Comparison of ENCODE assay signal across 19 mouse cellular contexts in the genomic region with DNA sequence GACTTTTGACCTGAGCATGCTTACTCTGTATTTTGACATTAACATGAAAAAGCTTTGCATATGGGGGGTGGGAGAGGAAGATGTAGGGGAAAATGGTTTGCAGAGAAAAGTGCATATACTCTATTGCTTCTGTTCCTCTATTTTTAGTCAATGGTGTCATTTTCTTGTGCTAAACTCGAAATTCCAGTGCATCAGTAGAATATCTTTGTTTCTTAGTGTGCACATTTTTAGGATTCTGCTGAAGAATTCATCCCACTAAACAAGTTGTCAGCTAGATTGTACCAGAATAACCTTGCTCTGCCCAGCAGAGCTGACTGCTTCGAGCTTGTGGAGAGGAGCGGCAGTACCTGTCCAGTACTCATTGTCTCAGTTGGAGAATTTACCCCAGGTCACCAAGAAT.
"Had no signal": no experiment of that assay in that cellular context is flagged by ENCODE, and none has a peak within 500 bp of the region (broad histone marks: within the 10 kb centered on the region; RNA-seq: fewer than 3 reads in every experiment).

No protein-coding gene starts in this region.

- H3K4me2 ChIP-seq: kidney, embryonic 15.5 days; limb, embryonic 12.5 days; limb, embryonic 15.5 days; liver, embryonic 11.5 days; lung, embryonic 14.5 days; midbrain, embryonic 11.5 days; neural tube, embryonic 12.5 days; neural tube, embryonic 15.5 days had no signal

- H3K4me3 ChIP-seq: kidney, embryonic 15.5 days; limb, embryonic 12.5 days; limb, embryonic 15.5 days; megakaryocyte, embryonic 14.5 days; neural tube, embryonic 12.5 days; neural tube, embryonic 15.5 days had no signal

- H3K9me3 ChIP-seq: kidney, embryonic 15.5 days; limb, embryonic 12.5 days; limb, embryonic 15.5 days; megakaryocyte, embryonic 14.5 days; neural tube, embryonic 12.5 days; neural tube, embryonic 15.5 days had no signal

- H3K27ac ChIP-seq: kidney, embryonic 15.5 days; limb, embryonic 12.5 days; limb, embryonic 15.5 days; liver, embryonic 14.5 days; neural tube, embryonic 12.5 days; neural tube, embryonic 15.5 days had no signal

- H3K27me3 ChIP-seq: kidney, embryonic 15.5 days; limb, embryonic 12.5 days; limb, embryonic 15.5 days; megakaryocyte, embryonic 14.5 days; neural tube, embryonic 12.5 days; neural tube, embryonic 15.5 days had no signal

- DNase-seq: kidney, adult 11 months; kidney, adult 8-10 months; kidney, postnatal 10 days; kidney, postnatal 36 days; layer of hippocampus, postnatal 36 days; liver, postnatal 0 days; lung, embryonic 14.5 days; midbrain, embryonic 14.5 days; thymus, adult 18-20 months; thymus, postnatal 36 days had no signal

- H3K4me1 ChIP-seq: kidney, embryonic 15.5 days; limb, embryonic 12.5 days; limb, embryonic 15.5 days; neural tube, embryonic 12.5 days; neural tube, embryonic 15.5 days had no signal

- H3K9ac ChIP-seq: kidney, embryonic 15.5 days; limb, embryonic 12.5 days; limb, embryonic 15.5 days; liver, embryonic 14.5 days; liver, postnatal 0 days; lung, embryonic 14.5 days; neural tube, embryonic 12.5 days; neural tube, embryonic 15.5 days had no signal
